Mouse (Mus musculus) heart, adult 8-10 months (tissue): ENCODE data around the gene Mrtfa. TPM values are rescaled to one million over a fixed set of nuclear protein-coding genes. Genes with fewer than 3 reads are reported as not detected.
A peak's percentile ranks its signal among the peaks of the same experiment; 100 is the strongest.

Experiments
- DNase-seq: peaks from one replicate; pipeline ENCODE4 v3.0.0; 2022; ENCODE audit warnings: low spot score
- total RNA-seq, 4 experiments: library from RNA; stranded (reverse); gene quantifications; 2 replicates each; pipeline ENCODE4 v1.2.4; 2022

Mrtfa gene
- total RNA-seq, 4 experiments from 2014 or later, result 5.4 to 7.4 (median 6.7) TPM

DNA sequence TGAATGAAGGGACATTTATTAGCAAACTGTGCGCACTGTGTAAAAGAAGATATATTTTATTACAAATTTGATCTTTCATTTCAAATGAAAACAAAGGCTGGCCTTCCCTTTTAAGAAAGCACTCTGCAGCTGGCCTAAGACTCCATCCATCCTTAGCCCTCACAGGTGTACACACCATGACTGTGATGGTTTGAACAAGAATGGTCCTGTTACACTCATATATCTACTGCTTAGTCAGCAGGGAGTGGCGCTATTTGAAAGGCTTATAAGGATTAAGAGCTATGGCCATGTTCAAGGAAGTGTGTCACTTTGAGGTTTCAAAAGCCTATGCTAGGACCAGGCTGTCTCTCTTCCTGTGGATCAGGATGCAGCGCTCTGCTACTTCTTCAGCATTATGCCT, 122.8 kb downstream of the Mrtfa start:
- no peak for DNase-seq

DNA sequence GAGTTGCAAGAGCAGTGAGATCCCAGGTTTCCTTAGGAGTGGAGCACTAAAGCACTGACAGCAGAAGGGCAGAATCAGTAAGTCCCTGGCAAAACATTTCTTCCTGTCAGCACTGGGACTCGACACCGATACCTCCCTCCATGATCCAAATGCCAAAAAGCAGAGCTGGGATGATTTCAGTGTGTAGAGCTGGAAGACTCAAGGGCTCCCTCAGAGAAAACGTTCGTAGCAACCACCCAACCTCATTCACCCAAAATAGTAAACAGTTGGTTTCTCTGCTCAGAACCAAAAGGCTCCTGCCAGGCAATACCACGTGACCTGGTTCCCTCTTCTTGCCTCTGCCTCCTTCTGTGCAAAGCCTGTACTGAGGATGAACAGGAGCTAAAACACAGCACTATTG, 123.6 kb downstream of the Mrtfa start:
- peak; percentile 53 for DNase-seq

DNA sequence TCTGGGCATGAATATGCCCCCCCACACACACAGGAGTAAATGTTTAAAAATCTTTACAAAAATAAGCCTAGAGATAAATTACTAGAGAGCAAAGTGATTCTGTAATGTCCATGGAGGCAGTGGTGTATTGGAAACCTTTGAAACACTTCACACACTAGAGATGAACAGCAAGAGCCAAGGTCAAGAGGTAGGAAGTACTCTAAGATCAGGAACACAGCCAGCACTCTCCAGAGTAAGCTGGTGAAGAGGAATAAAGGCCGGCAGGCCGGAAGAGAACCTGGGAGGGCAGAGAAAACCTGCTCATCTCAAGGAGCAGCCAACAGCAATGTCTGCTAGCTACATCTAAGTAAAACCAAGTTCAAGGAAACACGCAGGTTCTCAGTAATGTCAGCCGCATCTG, 125.9 kb downstream of the Mrtfa start:
- no peak for DNase-seq

DNA sequence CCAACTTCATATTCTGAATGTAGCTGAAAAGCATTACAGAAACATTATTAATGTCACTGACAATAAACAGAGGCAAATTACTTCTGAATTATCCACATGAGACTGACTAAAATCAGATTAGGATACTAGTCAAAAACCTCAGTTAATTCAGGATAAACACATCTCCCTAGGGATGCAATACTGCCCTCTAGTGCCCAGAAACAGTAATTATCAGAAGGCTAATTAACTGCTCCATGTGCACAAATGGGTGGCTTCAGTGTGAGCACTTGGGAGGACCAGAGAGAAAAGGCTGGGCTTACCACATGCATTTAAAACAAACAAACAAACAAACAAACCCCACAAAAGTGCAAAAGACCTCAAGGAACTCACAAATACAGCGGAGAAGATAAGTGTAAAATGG, 126.4 kb downstream of the Mrtfa start:
- peak; percentile 64 for DNase-seq

DNA sequence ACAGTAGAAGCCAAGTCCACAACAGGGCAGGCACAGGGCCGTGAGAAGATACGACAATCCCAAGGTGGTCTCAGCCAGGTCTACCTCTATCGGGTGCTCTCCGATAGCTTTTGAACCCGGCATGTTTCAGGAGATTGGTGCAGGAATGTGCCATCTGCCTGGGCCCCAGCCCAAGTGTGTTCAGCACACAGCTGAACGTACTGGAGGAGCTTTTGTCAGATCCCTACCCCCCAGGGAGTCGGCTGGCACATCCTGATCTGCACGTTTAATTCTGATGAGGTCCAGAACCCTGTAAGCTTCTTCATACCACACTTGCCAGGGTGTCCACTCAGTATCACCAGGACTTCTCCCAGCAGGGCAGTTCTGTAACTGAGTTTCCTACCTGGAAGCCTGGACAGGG, 127.9 kb downstream of the Mrtfa start:
- DNase-seq, result no peak

DNA sequence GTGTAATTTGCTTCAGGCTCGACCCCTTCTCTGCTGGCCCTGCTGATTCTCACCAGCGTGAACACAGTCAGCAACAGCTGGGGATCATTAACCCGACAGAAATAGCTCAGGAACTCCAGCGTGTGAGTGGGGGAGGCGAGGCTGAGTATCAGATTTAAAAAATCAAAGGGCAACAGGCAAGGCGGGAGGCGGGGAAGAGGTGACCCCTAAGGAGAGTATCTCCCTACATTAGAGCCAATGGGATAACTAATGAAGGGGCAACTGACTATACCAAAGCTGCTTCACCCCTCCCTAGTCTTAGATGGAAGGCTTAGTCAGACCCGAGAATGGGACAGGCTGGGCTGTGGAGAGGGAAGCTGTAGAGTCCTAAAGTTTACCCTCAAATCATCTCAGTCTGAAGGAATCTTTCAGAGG, 128.4 kb downstream of the Mrtfa start:
- DNase-seq, result no peak

DNA sequence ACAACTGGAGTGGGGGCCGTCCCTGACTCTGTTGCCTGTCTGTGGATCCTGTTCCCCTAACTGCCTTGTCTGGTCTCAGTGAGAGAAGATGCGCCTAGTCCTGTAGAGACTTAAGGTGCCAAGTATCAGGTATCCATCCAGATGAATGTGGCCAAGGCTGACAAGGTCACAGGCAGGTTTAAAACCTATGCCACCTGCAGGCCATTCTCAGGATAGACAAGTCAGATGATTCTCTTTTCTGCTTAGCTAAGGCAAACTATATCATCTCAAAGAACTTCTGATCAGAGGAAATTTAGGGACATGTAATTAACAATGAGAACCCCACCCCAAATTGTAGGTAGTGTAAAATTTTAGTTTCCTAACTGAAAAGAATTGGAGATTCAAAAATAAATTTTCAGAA, 129.6 kb downstream of the Mrtfa start:
- no peak for DNase-seq

DNA sequence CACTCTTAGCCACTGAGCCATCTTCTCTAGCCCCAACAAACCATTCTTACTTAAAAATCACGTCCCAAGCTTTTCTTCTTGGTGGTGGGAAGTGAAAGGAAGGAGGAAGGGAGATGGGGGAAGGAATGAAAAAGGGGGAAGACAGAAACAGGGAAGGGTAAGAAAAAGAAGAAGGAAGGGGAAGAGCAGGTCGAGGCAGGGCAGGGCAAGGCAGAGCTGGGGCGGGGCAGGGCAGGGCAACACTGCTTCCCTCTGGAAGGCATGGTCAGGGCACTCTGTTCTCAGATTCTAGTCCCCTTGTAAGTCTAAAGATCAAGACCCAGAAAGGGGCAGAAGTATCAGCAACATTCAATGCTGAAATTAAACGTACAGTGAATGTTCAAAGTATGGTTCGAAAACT, 132.8 kb downstream of the Mrtfa start:
- no peak for DNase-seq

DNA sequence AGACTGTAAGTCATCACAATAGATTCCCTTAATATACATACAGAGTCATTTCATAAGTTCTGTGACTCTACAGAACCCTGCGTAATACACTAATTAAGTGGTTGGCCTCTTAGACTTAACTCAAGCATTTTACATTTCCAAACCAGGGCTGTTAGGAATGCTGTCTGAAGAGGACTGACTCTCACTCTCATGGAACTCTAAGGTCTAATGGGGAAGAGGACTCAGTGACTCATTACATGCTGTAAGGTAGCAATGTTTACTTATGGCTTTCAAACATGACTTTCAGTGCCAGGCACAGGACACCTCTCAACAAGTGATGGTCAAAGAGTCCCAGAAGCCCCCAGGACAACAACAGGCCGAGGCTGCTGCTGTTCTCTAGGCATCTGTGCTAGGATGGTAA, 135.1 kb downstream of the Mrtfa start:
- no peak for DNase-seq

DNA sequence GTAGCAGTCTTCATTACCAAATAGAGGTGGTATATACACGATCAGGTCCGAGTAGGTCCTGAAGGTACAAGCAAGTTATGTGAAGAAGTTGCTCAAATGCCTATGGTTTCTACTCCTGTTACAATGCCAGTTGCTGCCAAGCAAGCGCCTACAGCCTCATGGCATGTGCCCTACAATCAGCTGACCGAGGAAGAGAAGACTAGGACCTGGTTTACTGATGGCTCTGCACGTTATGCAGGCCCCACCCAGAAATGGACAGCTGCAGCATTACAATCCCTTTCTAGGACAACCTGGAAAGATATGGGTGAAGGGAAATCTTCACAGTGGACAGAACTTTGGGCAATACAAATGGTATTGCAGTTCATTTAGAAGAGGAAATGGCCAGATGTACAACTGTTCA, 138.1 kb downstream of the Mrtfa start:
- DNase-seq, result no peak

DNA sequence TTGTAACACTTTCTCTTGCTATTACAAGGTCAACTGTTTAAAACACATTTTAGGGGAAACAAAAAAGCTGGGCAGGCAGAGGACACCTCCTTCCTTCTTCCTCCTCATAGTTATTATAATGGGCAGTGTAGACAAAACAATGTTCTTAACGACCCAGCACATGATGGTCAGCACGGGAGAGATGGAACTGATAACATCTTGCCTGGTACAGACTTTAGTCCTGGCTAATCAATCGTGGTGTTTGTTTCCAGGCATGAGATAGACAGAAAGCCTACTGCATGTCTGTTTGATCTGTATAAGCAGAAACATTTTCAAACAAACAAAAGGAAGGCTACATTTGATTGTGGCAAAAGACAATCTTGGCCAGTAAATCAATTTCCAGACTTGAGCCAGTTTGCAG, 140.1 kb downstream of the Mrtfa start:
- DNase-seq, result no peak

DNA sequence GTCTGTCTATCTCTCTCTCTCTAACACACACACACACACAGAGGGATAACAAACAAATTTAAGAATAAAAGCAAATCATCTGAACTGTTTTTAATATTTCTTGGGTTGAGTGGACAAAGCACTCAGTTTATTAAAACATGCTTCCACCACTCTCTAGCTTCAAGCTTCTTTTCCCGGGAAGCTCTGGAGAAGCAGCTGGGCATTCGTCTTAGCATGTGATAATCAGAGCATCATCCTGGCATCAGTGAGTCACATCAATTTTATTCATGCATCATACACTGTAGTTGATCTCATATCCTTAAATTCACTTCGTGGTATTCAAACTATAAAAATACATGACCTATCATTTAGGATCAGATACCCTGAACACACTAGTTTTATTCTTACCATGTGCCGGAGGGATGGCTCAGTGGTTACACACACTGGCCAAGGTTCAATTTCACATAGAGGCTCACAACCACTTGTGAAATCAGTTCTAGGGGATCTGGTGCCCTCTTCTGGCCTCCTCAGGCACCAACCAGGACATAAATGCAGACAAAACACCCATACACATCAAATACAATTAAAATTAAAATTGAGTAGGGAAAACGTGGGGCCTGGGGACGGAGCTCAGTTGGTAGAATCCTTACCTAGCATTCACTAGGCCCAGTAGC, 141.0 kb downstream of the Mrtfa start:
- no peak for DNase-seq

DNA sequence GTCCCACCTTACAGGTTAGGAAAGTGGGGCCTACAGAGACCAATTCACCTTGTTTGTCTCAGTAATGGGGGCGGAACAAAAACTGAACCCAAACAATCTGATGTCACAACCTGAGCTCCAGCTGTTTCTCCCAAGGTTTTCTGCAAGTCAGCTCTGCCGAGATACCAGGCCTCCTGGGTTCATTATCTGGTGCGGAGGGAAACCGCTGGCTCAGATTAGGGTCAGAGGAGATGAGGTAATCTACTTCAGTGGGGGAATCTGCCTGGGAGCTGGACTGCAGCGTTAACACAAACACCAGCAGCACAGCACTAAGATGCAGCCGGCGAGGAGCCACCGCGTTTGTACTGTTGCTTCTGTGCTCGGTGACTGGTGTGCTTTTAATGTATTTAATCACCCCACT, 143.1 kb downstream of the Mrtfa start:
- no peak for DNase-seq

DNA sequence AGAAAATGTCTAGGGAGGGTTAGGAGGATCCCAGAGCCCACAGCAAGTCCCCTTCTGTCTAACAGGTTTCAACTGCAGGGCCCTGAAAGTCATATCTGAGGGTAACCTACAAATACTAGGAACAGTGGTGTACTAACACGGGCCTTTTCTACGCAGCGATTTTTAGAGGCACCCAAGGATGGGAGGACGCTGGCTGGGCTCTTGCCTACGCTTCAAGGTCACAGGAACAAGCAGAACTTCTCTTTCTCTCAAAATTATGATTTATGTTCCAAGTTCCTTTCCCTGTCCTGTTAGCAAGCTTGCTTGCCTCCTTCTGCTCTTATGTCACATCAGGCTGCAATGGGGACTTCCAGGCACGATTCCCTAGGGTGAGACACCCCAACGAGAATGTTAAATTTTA, 144.5 kb downstream of the Mrtfa start:
- DNase-seq, result no peak

DNA sequence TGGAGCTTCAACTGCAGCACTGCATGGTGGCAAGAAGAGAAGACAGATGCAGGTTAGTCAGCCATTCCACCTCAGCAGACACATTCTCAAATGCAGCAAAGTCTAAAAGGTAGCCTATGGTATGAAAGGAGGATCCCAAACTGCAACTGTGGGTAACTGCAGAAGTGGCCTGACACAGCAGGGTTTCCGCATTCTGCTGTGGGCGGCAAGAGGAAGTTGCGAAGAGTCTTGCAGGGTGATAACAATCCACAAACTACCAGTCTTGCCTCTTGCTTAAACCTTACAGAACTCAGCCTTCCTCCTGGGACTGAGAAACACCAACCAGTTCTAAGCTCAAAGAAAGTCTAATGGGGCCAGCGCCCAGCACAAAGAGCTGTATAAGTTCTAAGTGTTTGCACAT, 145.2 kb downstream of the Mrtfa start:
- DNase-seq, result no peak

DNA sequence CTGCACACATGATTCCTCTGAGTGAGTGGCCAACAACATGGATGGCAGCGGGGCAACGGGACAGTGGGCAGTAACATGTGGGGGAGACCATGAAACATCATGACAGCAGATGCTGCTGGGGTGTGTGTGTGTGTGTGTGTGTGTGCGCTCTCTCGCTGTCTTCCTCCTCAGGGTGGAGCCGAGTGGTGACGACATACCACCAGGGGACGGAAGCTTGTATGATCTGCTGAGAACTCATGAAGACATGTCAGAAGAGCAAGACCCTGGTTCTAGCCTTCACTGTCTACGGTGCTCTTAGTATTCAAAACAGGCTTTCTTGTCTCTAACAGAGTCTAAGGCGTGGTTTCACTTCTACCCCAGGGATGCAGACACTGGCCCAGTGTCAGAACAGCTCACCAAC, 146.1 kb downstream of the Mrtfa start:
- no peak for DNase-seq

DNA sequence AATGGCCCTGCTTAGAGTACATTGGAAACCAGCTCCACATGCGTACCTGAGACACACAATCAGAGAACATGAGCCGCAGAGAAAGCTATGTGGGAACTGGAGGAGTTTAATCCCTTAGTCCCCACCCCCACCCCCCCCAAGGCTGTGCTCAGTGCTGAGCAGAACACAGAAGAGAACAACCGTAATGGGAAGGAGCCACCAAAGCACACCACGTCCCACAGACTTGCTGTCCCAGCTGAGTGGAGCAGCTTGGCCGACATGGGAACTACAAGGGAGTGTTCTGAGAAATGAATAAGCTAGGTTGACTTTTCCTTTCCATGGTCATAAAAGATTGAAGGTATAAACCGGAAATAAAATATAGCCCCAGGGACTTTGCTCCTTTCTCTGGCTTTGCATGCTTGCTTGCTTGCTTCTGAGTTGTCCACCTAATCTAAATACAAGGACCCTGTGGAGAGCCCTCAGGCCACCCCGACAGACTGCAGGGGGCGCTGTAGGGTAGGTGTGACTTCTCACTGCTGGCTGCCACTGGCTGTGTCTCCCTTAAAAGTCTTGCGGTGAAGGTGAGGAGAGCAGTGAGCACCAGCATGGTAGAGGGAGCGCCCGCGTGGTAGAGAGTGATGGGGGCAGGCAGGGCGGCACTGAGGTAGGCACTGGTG, 148.2 kb downstream of the Mrtfa start:
- DNase-seq, result no peak

DNA sequence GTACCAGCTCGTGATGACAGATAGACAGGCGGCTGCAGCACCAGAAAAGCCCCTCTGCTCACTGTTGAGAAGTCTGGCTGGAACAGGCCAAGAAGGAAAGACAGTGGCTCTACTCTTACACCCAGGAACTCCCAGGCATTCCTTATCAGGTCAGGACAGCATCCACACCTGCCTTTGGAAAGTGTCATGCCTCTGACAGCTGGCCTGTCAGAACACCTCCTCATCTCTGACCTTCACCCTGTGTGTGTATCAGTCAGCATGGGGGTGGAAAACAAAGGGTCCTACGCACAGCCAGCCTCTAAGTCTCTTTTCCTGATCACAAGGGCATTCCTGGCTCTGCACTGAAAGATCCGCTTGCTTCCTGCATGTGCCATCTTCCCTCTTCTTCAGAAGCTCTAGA, 148.8 kb downstream of the Mrtfa start:
- no peak for DNase-seq

DNA sequence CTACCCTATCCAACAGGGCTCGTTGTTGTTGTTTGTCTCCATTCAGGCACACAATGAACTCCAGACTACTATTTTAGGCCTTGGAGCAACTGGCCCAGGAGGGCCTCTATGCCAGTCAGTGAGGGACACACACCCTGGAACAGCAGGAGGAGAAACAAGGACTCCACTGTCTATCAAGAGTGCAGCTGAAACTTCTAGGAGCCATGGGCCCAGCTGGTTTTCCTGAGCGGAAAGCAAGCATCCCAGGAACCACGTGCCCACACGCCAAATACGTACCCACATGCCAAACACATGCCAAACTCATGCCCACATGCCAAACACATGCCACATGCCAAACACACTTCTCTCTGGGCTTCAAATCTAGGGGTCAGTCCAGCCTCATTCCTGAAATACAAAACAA, 152.1 kb downstream of the Mrtfa start:
- DNase-seq, result no peak

DNA sequence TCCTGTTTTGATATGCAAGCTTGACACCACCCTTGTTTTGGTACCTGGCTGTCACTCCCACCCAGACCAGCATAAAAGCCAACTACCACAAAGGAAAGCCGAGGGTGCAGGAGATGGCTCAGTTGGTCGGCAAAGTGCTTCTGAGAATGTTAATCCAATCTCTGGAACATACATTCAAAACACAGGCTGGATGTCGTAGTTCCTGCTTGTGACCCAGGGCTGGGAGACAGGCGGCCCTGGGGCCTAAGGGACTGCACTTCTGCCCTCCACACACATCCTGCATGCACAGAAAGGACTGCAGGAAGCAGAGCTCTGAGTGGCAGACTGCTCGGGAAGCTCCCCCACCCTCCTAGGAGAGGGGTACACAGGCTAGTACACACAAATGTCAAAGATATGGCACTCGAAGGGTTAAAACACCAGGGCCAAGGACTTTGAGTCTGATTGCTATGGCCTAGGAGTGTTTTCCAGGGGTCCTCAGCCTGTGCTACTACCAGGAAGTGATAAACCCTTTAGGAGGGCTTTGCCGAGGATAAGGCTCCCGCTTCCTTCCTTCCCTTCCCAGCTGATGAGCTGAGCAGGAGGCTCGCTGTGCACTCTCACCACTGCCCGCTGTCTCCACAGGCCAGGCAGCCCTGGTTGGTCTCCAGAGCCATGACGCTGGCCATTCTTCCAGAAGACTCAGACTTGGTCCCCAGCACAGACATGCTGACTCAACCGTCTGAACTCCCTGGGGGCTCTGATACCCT, 155.0 kb downstream of the Mrtfa start:
- no peak for DNase-seq

DNA sequence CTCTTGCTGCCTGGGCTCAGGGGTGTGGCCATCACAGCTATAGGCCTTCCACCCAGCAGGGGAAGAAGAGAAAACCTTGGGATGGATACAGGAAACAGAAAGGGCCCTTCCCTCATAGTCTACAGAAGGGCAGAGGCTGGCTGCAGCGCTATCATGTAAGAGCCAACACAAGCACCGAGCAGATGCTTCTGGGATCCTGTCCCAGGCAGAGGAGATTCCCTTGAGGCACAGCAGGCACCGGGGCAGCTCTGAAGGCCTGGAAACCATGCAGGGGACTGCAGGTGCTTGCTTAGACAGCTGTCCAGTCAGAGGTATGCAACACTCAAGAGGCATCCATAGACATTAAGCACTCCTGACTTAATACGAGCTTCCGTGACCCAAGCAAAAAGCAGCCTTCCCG, 156.4 kb downstream of the Mrtfa start:
- DNase-seq, result no peak

DNA sequence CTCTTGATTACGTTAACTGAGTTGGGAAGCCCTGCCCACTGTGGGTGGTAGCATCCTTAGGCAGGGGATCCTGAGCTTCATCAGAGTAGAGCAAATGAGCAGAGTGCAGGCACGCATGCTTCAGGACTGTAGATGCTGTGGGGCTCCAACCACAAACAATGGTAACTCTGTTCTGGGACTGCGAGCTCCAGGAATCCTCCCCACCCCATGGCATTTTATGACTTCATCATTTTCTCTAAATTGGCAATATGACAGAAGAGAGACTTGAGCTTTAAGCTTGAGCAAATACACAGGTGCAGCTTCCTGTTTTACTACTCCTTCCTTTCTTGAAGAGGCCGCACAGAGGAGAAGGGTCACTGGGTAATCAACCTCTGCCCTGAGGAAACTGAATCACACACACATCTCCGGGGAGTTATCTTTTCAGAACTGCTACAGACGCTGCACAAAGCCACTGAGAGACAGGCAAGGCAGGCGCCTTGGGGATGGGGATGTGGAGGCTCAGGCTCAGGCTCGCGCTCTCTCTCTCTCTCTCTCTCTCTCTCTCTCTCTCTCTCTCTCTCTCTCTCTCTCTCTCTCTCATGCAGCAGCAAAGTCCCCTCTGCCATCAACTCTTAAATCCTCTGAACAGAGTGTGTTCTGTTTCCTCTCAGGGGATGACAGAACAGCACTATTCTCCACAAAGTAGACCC, 157.5 kb downstream of the Mrtfa start:
- DNase-seq, result no peak

DNA sequence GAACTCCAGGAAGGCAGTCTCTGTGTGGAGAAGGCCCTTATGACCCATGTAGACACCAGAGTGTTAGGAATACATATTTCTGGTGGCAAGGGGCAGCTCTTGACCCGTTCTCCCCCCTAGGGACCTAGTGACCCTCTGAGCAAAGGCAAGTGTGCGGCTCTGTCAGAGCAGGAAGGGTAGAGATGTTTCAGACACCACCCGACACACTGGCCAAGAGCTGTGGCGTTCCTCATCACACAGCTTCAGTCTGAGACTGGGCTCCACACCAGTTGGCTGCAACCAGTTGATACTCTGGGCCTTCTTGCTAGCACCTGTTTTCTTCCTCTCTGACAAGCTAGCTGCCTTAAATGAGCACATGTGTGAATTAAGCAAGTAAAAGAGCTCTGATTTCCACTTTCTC, 158.9 kb downstream of the Mrtfa start:
- no peak for DNase-seq
